Mouse (Mus musculus) ES-E14 (cell line): ENCODE measurements around the gene Zfp747. TPM values are rescaled to one million over a fixed set of nuclear protein-coding genes. Genes with fewer than 3 reads are reported as not detected.
"Not testable (repeated sequence)": the region's sequence is repeated elsewhere in the genome, so short reads cannot be mapped to it uniquely, and the experiment has no call there.

Source experiments
- DNase-seq: peaks from one replicate; pipeline ENCODE4 v3.0.0-alpha.2; 2013; ENCODE audit warnings: low read depth, low spot score
- H3K27ac ChIP-seq: 2 replicates; pipeline ENCODE4 v1.5.1; 2012; ENCODE audit warnings: low read depth, mild to moderate bottlenecking, low read length, moderate library complexity, mixed read lengths; ENCODE audit not compliant: poor library complexity, insufficient read depth, severe bottlenecking
- H3K36me3 ChIP-seq: 2 replicates; pipeline ENCODE4 v1.6.1; 2012; ENCODE audit warnings: mild to moderate bottlenecking, low read length, moderate library complexity, mixed read lengths; ENCODE audit not compliant: control insufficient read depth, poor library complexity, insufficient read depth, severe bottlenecking
- H3K4me1 ChIP-seq, 2 experiments: fragments of 150-350 bp in 1 of 2; sonication (generic) in 1 of 2; 2 replicates each; pipeline ENCODE4 v1.6.1; 2012; ENCODE audit warnings: low read length in 2 of 2, mild to moderate bottlenecking in 1 of 2, mixed read lengths in 1 of 2; ENCODE audit not compliant: control insufficient read depth in 2 of 2, insufficient read depth in 2 of 2, poor library complexity in 1 of 2
- H3K4me3 ChIP-seq, 2 experiments: fragments of 150-350 bp in 1 of 2; sonication (generic) in 1 of 2; 2 replicates each; pipeline ENCODE4 v1.5.1; 2012; ENCODE audit warnings: low read length in 2 of 2, low read depth in 1 of 2, mild to moderate bottlenecking in 1 of 2, mixed read lengths in 1 of 2; ENCODE audit not compliant: insufficient read depth in 1 of 2, poor library complexity in 1 of 2, severe bottlenecking in 1 of 2
- H3K9ac ChIP-seq: 2 replicates; pipeline ENCODE4 v1.6.1; 2012; ENCODE audit warnings: low read depth, mild to moderate bottlenecking, low read length, mixed read lengths; ENCODE audit not compliant: poor library complexity, insufficient read depth, severe bottlenecking
- H3K9me3 ChIP-seq: fragments of 150-350 bp; sonication (generic); 2 replicates; pipeline ENCODE4 v1.6.1; 2012; ENCODE audit warnings: low read depth, mild to moderate bottlenecking, low read length; ENCODE audit not compliant: control insufficient read depth, insufficient read depth
- CHD2 ChIP-seq: IDR thresholded peaks from 2 replicates; pipeline ENCODE4 v1.6.1; 2014; ENCODE audit warnings: mild to moderate bottlenecking, low read depth, low read length, inconsistent platforms
- HCFC1 ChIP-seq: IDR thresholded peaks from 2 replicates; pipeline ENCODE4 v1.6.1; 2012; ENCODE audit warnings: low read length, inconsistent platforms, borderline replicate concordance; ENCODE audit not compliant: insufficient read depth
- MAFK ChIP-seq: IDR thresholded peaks from 2 replicates; pipeline ENCODE4 v1.6.1; 2014; ENCODE audit warnings: mild to moderate bottlenecking, low read depth, low read length, inconsistent platforms; ENCODE audit not compliant: insufficient read depth
- ZC3H11A ChIP-seq: IDR thresholded peaks from 2 replicates; pipeline ENCODE4 v1.6.1; 2012; ENCODE audit warnings: low read depth, mild to moderate bottlenecking, inconsistent platforms, low read length, borderline replicate concordance
- ZNF384 ChIP-seq: IDR thresholded peaks from 2 replicates; pipeline ENCODE4 v1.6.1; 2012; ENCODE audit warnings: low read depth, low read length, inconsistent platforms
- in situ Hi-C, 2 experiments: fragments of 600-800 bp; cut with MboI; formaldehyde crosslinking; loops; one replicate each; pipeline ENCODE4 v1.15.1; 2025; ENCODE audit warnings: low sequenced_read_pairs in 2 of 2, inconsistent platforms in 1 of 2; ENCODE audit not compliant: unreplicated experiment in 2 of 2
- total RNA-seq: library from RNA; depleted of rRNA; stranded (reverse); fragments of 300-350 nt; gene quantifications from 2 replicates; pipeline ENCODE4 v1.2.3, GENCODE M21; 2012

The Zfp747 gene
- total RNA-seq, 1 experiment, result 8.7 TPM

- Histone ChIP-seq H3K4me3 (no peak overlapping the region), H3K36me3 (no peaks in the 10 kb centered on the region), H3K9me3 (no peaks in the 10 kb centered on the region), H3K9ac (no peak overlapping the region), H3K27ac (no peak overlapping the region), H3K4me1 (no peaks in the 10 kb centered on the region)
- no peak for TF ChIP-seq MAFK
- no peak for TF ChIP-seq ZC3H11A
- no peak for DNase-seq
- in situ Hi-C loops, result no loop called here
Measured at GRCm38 (mm10) chr7:127411418-127411817, 35.6 kb upstream of the Zfp747 start.

- in situ Hi-C loops, H3K4me1 ChIP-seq, H3K27ac ChIP-seq, H3K36me3 ChIP-seq, H3K9me3 ChIP-seq: not testable (repeated sequence)
- TF ChIP-seq ZC3H11A, result 0 out of 2 replicates have a peak, but pooled peaks have one; percentile 6
- peak; percentile 84 for TF ChIP-seq HCFC1
- peak within 1 kb of the TSS; percentile 71 to 86 for H3K4me3 ChIP-seq
- H3K9ac ChIP-seq, result peak within 1 kb of the TSS; percentile 83
- DNase-seq, result peak; percentile 80
Measured at GRCm38 (mm10) chr7:127406002-127406987, 30.4 kb upstream of the Zfp747 start, which contains the start of gene Zfp764. Gene Zfp764 (minus strand): TSS chr7:127406822.

GRCm38 (mm10) chr7:127404101-127404500, 28.3 kb upstream of the Zfp747 start:
- DNase-seq, H3K9me3 ChIP-seq, H3K36me3 ChIP-seq, H3K4me1 ChIP-seq, H3K4me3 ChIP-seq, H3K27ac ChIP-seq, in situ Hi-C loops, H3K9ac ChIP-seq: not testable (repeated sequence)

DNA sequence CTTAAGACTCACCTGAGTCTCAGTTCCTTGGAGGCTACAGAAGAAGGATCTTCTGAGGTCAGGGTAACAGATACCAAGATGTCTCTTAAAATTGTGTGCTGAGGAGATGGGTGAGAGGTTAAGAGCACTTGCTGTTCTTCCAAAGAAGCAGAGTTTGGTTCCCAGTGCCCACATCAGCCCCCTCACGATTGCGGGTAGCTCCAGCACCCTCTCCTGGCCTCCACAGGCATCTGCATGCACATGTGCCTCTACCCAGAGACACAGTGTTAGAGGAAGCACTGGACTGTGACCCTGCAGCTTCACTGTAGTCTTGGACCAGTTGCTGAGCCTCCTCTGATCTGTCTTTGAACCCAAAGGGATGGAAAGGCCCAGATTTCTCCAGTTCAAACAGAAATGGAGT, 27.1 kb upstream of the Zfp747 start:
- DNase-seq, result no peak
- H3K36me3 ChIP-seq, result no peaks in the 10 kb centered on the region
- no peaks in the 10 kb centered on the region for H3K4me1 ChIP-seq
- H3K9me3 ChIP-seq, result no peaks in the 10 kb centered on the region
- TF ChIP-seq HCFC1 (no peak), CHD2 (no peak), MAFK (no peak), ZNF384 (no peak), ZC3H11A (no peak)
- no peak overlapping the region for H3K9ac ChIP-seq
- no peak overlapping the region for H3K27ac ChIP-seq
- in situ Hi-C loops, result no loop called here
- H3K4me3 ChIP-seq, result no peak overlapping the region

DNA sequence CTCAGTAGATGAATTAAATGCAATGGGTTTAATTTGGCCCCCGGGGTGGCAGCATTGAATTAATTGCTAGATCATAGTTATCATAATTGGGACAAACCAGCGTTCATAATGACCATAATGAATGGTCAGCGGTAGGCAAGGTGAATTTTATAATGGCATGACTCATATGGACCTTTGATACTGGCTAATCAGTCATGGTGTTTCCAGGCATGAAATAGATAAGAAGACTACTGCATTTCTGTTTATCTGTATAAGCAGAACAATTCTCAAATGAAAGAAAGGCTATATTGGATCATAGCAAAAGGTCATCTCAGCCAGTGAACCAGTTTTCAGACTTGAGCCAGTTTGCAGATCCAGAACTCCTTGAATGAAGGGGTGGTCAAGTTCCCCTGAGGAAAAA, 24.5 kb upstream of the Zfp747 start:
- Histone ChIP-seq H3K4me3 (no peak overlapping the region), H3K4me1 (no peaks in the 10 kb centered on the region; a peak in 1 of 4 replicates), H3K27ac (no peak overlapping the region), H3K9me3 (no peaks in the 10 kb centered on the region), H3K36me3 (no peaks in the 10 kb centered on the region), H3K9ac (no peak overlapping the region)
- no peak for TF ChIP-seq ZC3H11A
- in situ Hi-C loops, result no loop called here
- DNase-seq, result no peak
